Comparison of ENCODE assay signal across 8 mouse cellular contexts in genomic region chr3:142881589-142881871, GRCm38 (mm10). TPM values are rescaled to one million over a fixed set of nuclear protein-coding genes. Genes with fewer than 3 reads are reported as not detected.
DNase-seq lines count a peak whose midpoint lies in the region; ATAC-seq lines count a peak whose summit lies in the region.

No protein-coding gene starts in this region.

- peak overlapping the region; percentile 85 for H3K4me3 ChIP-seq in heart, embryonic 12.5 days
- H3K4me3 ChIP-seq in forebrain, embryonic 12.5 days (replicated peaks): peak overlapping the region; percentile 100
- peak overlapping the region; percentile 100 for H3K4me3 ChIP-seq in liver, embryonic 13.5 days (replicated peaks)

- H3K27ac ChIP-seq in heart, embryonic 12.5 days (ENCODE audit: poor library complexity, severe bottlenecking): peak overlapping the region; percentile 92
- H3K27ac ChIP-seq in forebrain, embryonic 12.5 days: peak overlapping the region; percentile 96
- H3K27ac ChIP-seq in liver, embryonic 13.5 days: peak overlapping the region; percentile 100

- ATAC-seq in heart, embryonic 12.5 days (ENCODE audit: insufficient number of reproducible peaks, low FRiP score): no peak; the same call in 1 of the 2 replicates
- ATAC-seq in CD4-positive, CD25-positive, alpha-beta regulatory T cell, adult 4 months: peak; percentile 17
- peak; percentile 63; the same call in 1 of the 2 replicates for ATAC-seq in forebrain, embryonic 12.5 days (ENCODE audit: low FRiP score)
- ATAC-seq in liver, embryonic 13.5 days (ENCODE audit: low read depth): no peak

- WGBS in heart, embryonic 12.5 days: 0% methylated on average over 25 of the region's 40 CpGs
- 0% methylated on average over 27 of the region's 40 CpGs for WGBS in forebrain, embryonic 12.5 days
- WGBS in liver, embryonic 13.5 days (ENCODE audit: insufficient replicate concordance): 1% methylated on average over 38 of the region's 40 CpGs

- H3K9ac ChIP-seq in heart, embryonic 12.5 days: peak overlapping the region; percentile 93
- H3K9ac ChIP-seq in forebrain, embryonic 12.5 days: peak overlapping the region; percentile 97
- H3K9ac ChIP-seq in liver, embryonic 13.5 days: peak overlapping the region; percentile 100

- DNase-seq in heart, adult 8-10 months (ENCODE audit: low spot score): no peak
- DNase-seq in liver, embryonic 13.5 days: no peak
- DNase-seq in right cerebral cortex, postnatal 36 days (ENCODE audit: low spot score in 2 of 2): no peak
- DNase-seq in adrenal gland, adult 18-20 months (ENCODE audit: low spot score in 2 of 2): no peak
- no peak for DNase-seq in B cell, adult 2 months

- H3K4me2 ChIP-seq in heart, embryonic 12.5 days: peak overlapping the region; percentile 52
- H3K4me2 ChIP-seq in forebrain, embryonic 12.5 days: peak overlapping the region; percentile 57
- peak overlapping the region; percentile 55 for H3K4me2 ChIP-seq in liver, embryonic 13.5 days

- H3K36me3 ChIP-seq in heart, embryonic 12.5 days: no peaks in the 10 kb centered on the region
- H3K36me3 ChIP-seq in forebrain, embryonic 12.5 days (replicated peaks): no peaks in the 10 kb centered on the region
- H3K36me3 ChIP-seq in liver, embryonic 13.5 days: 0 out of 2 replicates have a peak, but pooled peaks cover 4% of the 10 kb centered on the region

- no peaks in the 10 kb centered on the region for H3K27me3 ChIP-seq in heart, embryonic 12.5 days (replicated peaks)
- H3K27me3 ChIP-seq in forebrain, embryonic 12.5 days: no peaks in the 10 kb centered on the region
- H3K27me3 ChIP-seq in liver, embryonic 13.5 days: no peaks in the 10 kb centered on the region

- H3K9me3 ChIP-seq in heart, embryonic 12.5 days (replicated peaks): no peaks in the 10 kb centered on the region
- H3K9me3 ChIP-seq in forebrain, embryonic 12.5 days: no peaks in the 10 kb centered on the region
- H3K9me3 ChIP-seq in liver, embryonic 13.5 days (replicated peaks): no peaks in the 10 kb centered on the region

- peaks cover 3% of the 10 kb centered on the region; the same call in 1 of the 2 replicates for H3K4me1 ChIP-seq in heart, embryonic 12.5 days (replicated peaks)
- peaks cover 6% of the 10 kb centered on the region; the same call in 1 of the 2 replicates for H3K4me1 ChIP-seq in forebrain, embryonic 12.5 days
- peaks cover 43% of the 10 kb centered on the region for H3K4me1 ChIP-seq in liver, embryonic 13.5 days (replicated peaks)

RNA-seq across cellular contexts. Expression of gene Pkn2, which starts 0.3 kb away (rescaled TPM):
- polyA plus RNA-seq in heart, embryonic 12.5 days (2016; fragmentation: Nextera tagmentation; extraction: Ambion mirVana): 53.1 and 55.7 TPM in 2 replicates
- total RNA-seq in heart, adult 8-10 months (2022): 10 to 100 TPM; 36.5 to 41.8 (median 38.1) TPM
- polyA plus RNA-seq in CD4-positive, CD25-positive, alpha-beta regulatory T cell, adult 4 months (2017; shearing (Covaris generic)): 10 to 100 TPM; 14.7 to 18.4 TPM
- 57.1 and 63.1 TPM in 2 replicates for polyA plus RNA-seq in forebrain, embryonic 12.5 days (2016; fragmentation: Nextera tagmentation; extraction: Ambion mirVana)
- polyA plus RNA-seq in liver, embryonic 13.5 days (2015; fragmentation: Nextera tagmentation; extraction: Ambion mirVana): 34.9 and 37.3 TPM in 2 replicates
- total RNA-seq in adrenal gland, adult 18-20 months (2021): 10 to 100 TPM; 60.0 to 70.6 TPM

Comparison
In these comparisons a context has a peak if more than half of its experiments do, and no peak if none do; other contexts are left out.
1. ATAC-seq: peak in CD4-positive, CD25-positive, alpha-beta regulatory T cell, adult 4 months (single experiment) and forebrain, embryonic 12.5 days (single experiment); none in heart, embryonic 12.5 days (single experiment) and liver, embryonic 13.5 days (single experiment).
2. Peak in every context shown above with its lines, with median percentiles within 50 percentile points of each other: H3K27ac ChIP-seq, H3K4me2 ChIP-seq, H3K4me3 ChIP-seq and H3K9ac ChIP-seq.